Mouse (Mus musculus): ENCODE data around the gene Neurod6. TPM values are rescaled to one million over a fixed set of nuclear protein-coding genes. Genes with fewer than 3 reads are reported as not detected.
"Not testable (repeated sequence)": the region's sequence is repeated elsewhere in the genome, so short reads cannot be mapped to it uniquely, and the experiment has no call there.

The Neurod6 gene
- not detected for total RNA-seq (2022)

- DNase-seq (ENCODE audit: low spot score in 2 of 2) = no peak
These were observed at the start of gene Neurod6 for GRCm38 (mm10) chr6:55680974-55681373. TSS of gene Neurod6 (minus strand) at chr6:55681263.

GRCm38 (mm10) chr6:55717209-55717608 lies 36.1 kb upstream of the Neurod6 start:
- peak in 1 of 2 experiments; percentile 4 for DNase-seq (ENCODE audit: low spot score in 2 of 2)

GRCm38 (mm10) chr6:55715446-55715845 lies 34.4 kb upstream of the Neurod6 start:
- no peak for DNase-seq (ENCODE audit: low spot score in 2 of 2)

- DNase-seq (ENCODE audit: low spot score in 2 of 2) = not testable (repeated sequence)
These were observed 29.9 kb upstream of the Neurod6 start for GRCm38 (mm10) chr6:55710913-55711312.

GRCm38 (mm10) chr6:55704759-55705104 lies 23.7 kb upstream of the Neurod6 start:
- DNase-seq (ENCODE audit: low spot score in 2 of 2) = no peak

GRCm38 (mm10) chr6:55704061-55704758 lies 23.1 kb upstream of the Neurod6 start:
- no peak for DNase-seq (ENCODE audit: low spot score in 2 of 2)

- DNase-seq (ENCODE audit: low spot score in 2 of 2) = no peak
These were observed 19.6 kb upstream of the Neurod6 start for GRCm38 (mm10) chr6:55700392-55701386.

- DNase-seq (ENCODE audit: low spot score in 2 of 2) = no peak
These were observed 9.0 kb upstream of the Neurod6 start for GRCm38 (mm10) chr6:55690015-55690531.

GRCm38 (mm10) chr6:55683506-55683905 lies 2.4 kb upstream of the Neurod6 start:
- no peak for DNase-seq (ENCODE audit: low spot score in 2 of 2)

GRCm38 (mm10) chr6:55682886-55683285 lies 1.8 kb upstream of the Neurod6 start:
- no peak for DNase-seq (ENCODE audit: low spot score in 2 of 2)

GRCm38 (mm10) chr6:55678571-55679185 lies 2.4 kb downstream of the Neurod6 start:
- no peak for DNase-seq (ENCODE audit: low spot score in 2 of 2)

- no peak for DNase-seq (ENCODE audit: low spot score in 2 of 2)
These were observed 3.7 kb downstream of the Neurod6 start for GRCm38 (mm10) chr6:55677326-55677725.

- DNase-seq (ENCODE audit: low spot score in 2 of 2) = no peak
These were observed 4.3 kb downstream of the Neurod6 start for GRCm38 (mm10) chr6:55676663-55677311.

- no peak for DNase-seq (ENCODE audit: low spot score in 2 of 2)
These were observed 4.9 kb downstream of the Neurod6 start for GRCm38 (mm10) chr6:55676141-55676662.

- DNase-seq (ENCODE audit: low spot score in 2 of 2) = no peak
These were observed 13.3 kb downstream of the Neurod6 start for GRCm38 (mm10) chr6:55667801-55668200.

- no peak for DNase-seq (ENCODE audit: low spot score in 2 of 2)
These were observed 19.7 kb downstream of the Neurod6 start for GRCm38 (mm10) chr6:55661126-55661915.

- DNase-seq (ENCODE audit: low spot score in 2 of 2) = no peak
These were observed 31.1 kb downstream of the Neurod6 start for GRCm38 (mm10) chr6:55649996-55650395.

- DNase-seq (ENCODE audit: low spot score in 2 of 2) = no peak
These were observed 31.5 kb downstream of the Neurod6 start for GRCm38 (mm10) chr6:55649581-55649980.

- DNase-seq (ENCODE audit: low spot score in 2 of 2) = no peak
These were observed 32.2 kb downstream of the Neurod6 start for GRCm38 (mm10) chr6:55648886-55649285.

- no peak for DNase-seq (ENCODE audit: low spot score in 2 of 2)
These were observed 33.2 kb downstream of the Neurod6 start for GRCm38 (mm10) chr6:55647771-55648280.

Measured in gastrocnemius, adult 8-10 months (tissue).